In the genomic region with DNA sequence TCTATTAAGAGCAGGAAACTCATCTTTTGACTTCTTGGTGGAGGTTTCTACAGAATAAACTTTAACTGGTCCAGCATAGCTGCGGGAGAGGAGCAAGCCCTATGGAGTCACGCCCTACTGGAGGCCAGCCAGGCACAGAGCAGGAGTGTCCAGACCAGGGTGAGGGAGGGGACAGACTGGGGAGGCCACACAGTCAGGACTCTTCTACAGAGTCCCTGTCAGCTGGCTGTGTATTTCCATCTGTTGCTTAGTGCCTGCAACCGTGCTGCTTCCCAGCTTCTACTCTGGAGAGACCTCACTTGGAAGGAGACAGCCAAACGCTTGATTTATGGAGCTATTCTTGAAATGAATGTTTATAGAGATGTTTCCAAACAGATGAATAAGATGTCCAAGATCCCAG, we compare ENCODE assay signal across 13 mouse cellular contexts. TPM values are rescaled to one million over a fixed set of nuclear protein-coding genes. Genes with fewer than 3 reads are reported as not detected.
DNase-seq lines count a peak whose midpoint lies in the region; ATAC-seq lines count a peak whose summit lies in the region.
"Had no signal": no experiment of that assay in that cellular context is flagged by ENCODE, and none has a peak within 500 bp of the region (broad histone marks: within the 10 kb centered on the region; RNA-seq: fewer than 3 reads in every experiment).

No protein-coding gene starts in this region.

- H3K27me3 ChIP-seq in kidney, embryonic 15.5 days = no peaks in the 10 kb centered on the region
- peaks cover 19% of the 10 kb centered on the region for H3K27me3 ChIP-seq in limb, embryonic 10.5 days (ENCODE audit: low read depth, poor library complexity, severe bottlenecking)

- H3K4me2 ChIP-seq in kidney, embryonic 15.5 days = no peak overlapping the region

- H3K27ac ChIP-seq in kidney, embryonic 15.5 days = peak overlapping the region; percentile 90
- no peak overlapping the region for H3K27ac ChIP-seq in limb, embryonic 10.5 days
- H3K27ac ChIP-seq: forebrain, embryonic 10.5 days had no signal

- no peaks in the 10 kb centered on the region for H3K9me3 ChIP-seq in kidney, embryonic 15.5 days (replicated peaks)
- H3K9me3 ChIP-seq in limb, embryonic 10.5 days (replicated peaks) = no peaks in the 10 kb centered on the region
- H3K9me3 ChIP-seq: forebrain, embryonic 10.5 days had no signal

- peaks cover 90% of the 10 kb centered on the region for H3K4me1 ChIP-seq in kidney, embryonic 15.5 days
- H3K4me1 ChIP-seq in limb, embryonic 10.5 days = peaks cover 47% of the 10 kb centered on the region

- no peak overlapping the region for H3K9ac ChIP-seq in kidney, embryonic 15.5 days
- H3K9ac ChIP-seq: liver, postnatal 0 days had no signal

- 41% methylated on average over 4 of the region's 4 CpGs for WGBS in kidney, embryonic 15.5 days
- 84% methylated on average over 4 of the region's 4 CpGs for WGBS in limb, embryonic 10.5 days

- no peak overlapping the region for H3K4me3 ChIP-seq in kidney, embryonic 15.5 days (replicated peaks)
- H3K4me3 ChIP-seq in limb, embryonic 10.5 days = no peak overlapping the region
- H3K4me3 ChIP-seq: forebrain, embryonic 10.5 days; myocyte had no signal

- DNase-seq in kidney, adult 9 months = no peak
- peak; percentile 67 for DNase-seq in gastrocnemius, postnatal 10 days
- peak; percentile 77 for DNase-seq in heart, postnatal 4 days
- peak; percentile 34 to 67 for DNase-seq in lung, postnatal 4 days
- no peak for DNase-seq in limb, embryonic 10.5 days (ENCODE audit: low spot score)
- no peak for DNase-seq in cerebellum, adult 9-10 months
- DNase-seq: layer of hippocampus, postnatal 36 days; liver, postnatal 0 days; right cerebral cortex, postnatal 25 days; thymus, postnatal 14 days had no signal

- peak; percentile 78 for ATAC-seq in kidney, embryonic 15.5 days (replicated peaks; ENCODE audit: low FRiP score)
- ATAC-seq: liver, postnatal 0 days had no signal

- no peaks in the 10 kb centered on the region for H3K36me3 ChIP-seq in kidney, embryonic 15.5 days
- no peaks in the 10 kb centered on the region for H3K36me3 ChIP-seq in limb, embryonic 10.5 days
- H3K36me3 ChIP-seq: forebrain, embryonic 10.5 days had no signal

RNA-seq across cellular contexts. Expression of a gene that starts 28.6 kb away (rescaled TPM):
- polyA plus RNA-seq in kidney, embryonic 15.5 days (2015; fragmentation: Nextera tagmentation; extraction: Ambion mirVana) = 40.5 and 40.6 TPM in 2 replicates
- 10 to 100 TPM; 22.4 to 28.4 TPM for total RNA-seq in gastrocnemius, postnatal 10 days (2021)
- total RNA-seq in heart, postnatal 4 days (2021) = 10 to 100 TPM; 37.2 to 40.9 TPM
- polyA plus RNA-seq in limb, embryonic 10.5 days (2016; fragmentation: Nextera tagmentation; extraction: Ambion mirVana) = 52.1 and 54.0 TPM in 2 replicates

Comparison
In these comparisons a context has a peak if more than half of its experiments do, and no peak if none do; other contexts are left out.
1. DNase-seq: peak in gastrocnemius, postnatal 10 days (single experiment), heart, postnatal 4 days (single experiment) and lung, postnatal 4 days (2 of 2); none in kidney, adult 9 months (single experiment), limb, embryonic 10.5 days (single experiment) and cerebellum, adult 9-10 months (single experiment).